Mouse (Mus musculus): ENCODE measurements around the gene Emp1. TPM values are rescaled to one million over a fixed set of nuclear protein-coding genes. Genes with fewer than 3 reads are reported as not detected.

Gene Emp1
- polyA plus RNA-seq, 1 experiment from 2014 or later = 4.1 TPM

- Histone ChIP-seq H3K36me3 (ENCODE audit: control insufficient read depth, insufficient read depth, low read length) (no peaks in the 10 kb centered on the region), H3K4me2 (ENCODE audit: low read depth) (no peak overlapping the region), H3K4me3 (ENCODE audit: low read depth, low read length) (no peak overlapping the region), H3K27me3 (ENCODE audit: control insufficient read depth, insufficient read depth, low read length) (no peaks in the 10 kb centered on the region), H3K27ac (ENCODE audit: low read depth, low read length) (no peak overlapping the region), H3K9me3 (ENCODE audit: control insufficient read depth, low read length) (no peaks in the 10 kb centered on the region), H3K4me1 (ENCODE audit: control insufficient read depth, insufficient read depth, low read length) (no peaks in the 10 kb centered on the region), H3K9ac (ENCODE audit: low read length) (no peak overlapping the region)
- no peak for DNase-seq (ENCODE audit: low spot score)
- ATAC-seq (ENCODE audit: insufficient read depth, low FRiP score, low TSS enrichment) = no peak
- WGBS = 86% methylated on average over 7 of the region's 7 CpGs
Observed at GRCm38 (mm10) chr6:135326847-135327246, 35.5 kb upstream of the Emp1 start.

- Histone ChIP-seq H3K36me3 (ENCODE audit: control insufficient read depth, insufficient read depth, low read length) (no peaks in the 10 kb centered on the region), H3K4me1 (ENCODE audit: control insufficient read depth, insufficient read depth, low read length) (peaks cover 12% of the 10 kb centered on the region; the same call in 1 of the 2 replicates), H3K4me3 (ENCODE audit: low read depth, low read length) (no peak overlapping the region), H3K9ac (ENCODE audit: low read length) (no peak overlapping the region), H3K27me3 (ENCODE audit: control insufficient read depth, insufficient read depth, low read length) (no peaks in the 10 kb centered on the region), H3K27ac (ENCODE audit: low read depth, low read length) (no peak overlapping the region), H3K4me2 (ENCODE audit: low read depth) (no peak overlapping the region), H3K9me3 (ENCODE audit: control insufficient read depth, low read length) (no peaks in the 10 kb centered on the region)
- ATAC-seq (ENCODE audit: insufficient read depth, low FRiP score, low TSS enrichment) (no peak), DNase-seq (ENCODE audit: low spot score) (no peak)
- 88% methylated on average over 4 of the region's 4 CpGs for WGBS
Observed at GRCm38 (mm10) chr6:135331916-135332315, 30.4 kb upstream of the Emp1 start.

- no peaks in the 10 kb centered on the region for H3K9me3 ChIP-seq (ENCODE audit: control insufficient read depth, low read length)
- 15% methylated on average over 10 of the region's 10 CpGs for WGBS
- H3K36me3 ChIP-seq (ENCODE audit: control insufficient read depth, insufficient read depth, low read length) = no peaks in the 10 kb centered on the region
- 0 out of 2 replicates have a peak overlapping the region, but pooled peaks have one; percentile 1 for H3K27ac ChIP-seq (ENCODE audit: low read depth, low read length)
- no peak overlapping the region for H3K9ac ChIP-seq (ENCODE audit: low read length)
- ATAC-seq (ENCODE audit: insufficient read depth, low FRiP score, low TSS enrichment) = peak; percentile 62
- no peak overlapping the region for H3K4me3 ChIP-seq (ENCODE audit: low read depth, low read length)
- H3K4me2 ChIP-seq (ENCODE audit: low read depth) = no peak overlapping the region
- peak; percentile 67 for DNase-seq (ENCODE audit: low spot score)
- no peaks in the 10 kb centered on the region for H3K27me3 ChIP-seq (ENCODE audit: control insufficient read depth, insufficient read depth, low read length)
- H3K4me1 ChIP-seq (ENCODE audit: control insufficient read depth, insufficient read depth, low read length) = peaks cover 12% of the 10 kb centered on the region; the same call in 1 of the 2 replicates
Observed at GRCm38 (mm10) chr6:135332737-135333281, 29.5 kb upstream of the Emp1 start.

GRCm38 (mm10) chr6:135333994-135334651 is 28.2 kb upstream of the Emp1 start:
- H3K4me1 ChIP-seq (ENCODE audit: control insufficient read depth, insufficient read depth, low read length) = peaks cover 12% of the 10 kb centered on the region; the same call in 1 of the 2 replicates
- no peak overlapping the region for H3K4me3 ChIP-seq (ENCODE audit: low read depth, low read length)
- no peaks in the 10 kb centered on the region for H3K27me3 ChIP-seq (ENCODE audit: control insufficient read depth, insufficient read depth, low read length)
- peak overlapping the region; percentile 24 for H3K27ac ChIP-seq (ENCODE audit: low read depth, low read length)
- H3K4me2 ChIP-seq (ENCODE audit: low read depth) = no peak overlapping the region
- WGBS = 45% methylated on average over 5 of the region's 5 CpGs
- no peaks in the 10 kb centered on the region for H3K9me3 ChIP-seq (ENCODE audit: control insufficient read depth, low read length)
- ATAC-seq (ENCODE audit: insufficient read depth, low FRiP score, low TSS enrichment) = no peak
- no peak overlapping the region for H3K9ac ChIP-seq (ENCODE audit: low read length)
- no peaks in the 10 kb centered on the region for H3K36me3 ChIP-seq (ENCODE audit: control insufficient read depth, insufficient read depth, low read length)
- peak; percentile 26 for DNase-seq (ENCODE audit: low spot score)

GRCm38 (mm10) chr6:135336376-135336775 is 26.0 kb upstream of the Emp1 start:
- WGBS = 93% methylated on average over 8 of the region's 8 CpGs
- Histone ChIP-seq H3K4me1 (ENCODE audit: control insufficient read depth, insufficient read depth, low read length) (peaks cover 12% of the 10 kb centered on the region; the same call in 1 of the 2 replicates), H3K4me2 (ENCODE audit: low read depth) (no peak overlapping the region), H3K4me3 (ENCODE audit: low read depth, low read length) (no peak overlapping the region), H3K9me3 (ENCODE audit: control insufficient read depth, low read length) (no peaks in the 10 kb centered on the region), H3K27ac (ENCODE audit: low read depth, low read length) (no peak overlapping the region), H3K36me3 (ENCODE audit: control insufficient read depth, insufficient read depth, low read length) (no peaks in the 10 kb centered on the region), H3K9ac (ENCODE audit: low read length) (no peak overlapping the region), H3K27me3 (ENCODE audit: control insufficient read depth, insufficient read depth, low read length) (no peaks in the 10 kb centered on the region)
- ATAC-seq (ENCODE audit: insufficient read depth, low FRiP score, low TSS enrichment) (no peak), DNase-seq (ENCODE audit: low spot score) (no peak)

GRCm38 (mm10) chr6:135340355-135341075 is 21.8 kb upstream of the Emp1 start:
- no peak overlapping the region for H3K9ac ChIP-seq (ENCODE audit: low read length)
- 74% methylated on average over 9 of the region's 9 CpGs for whole genome bisulfite sequencing
- H3K27me3 ChIP-seq (ENCODE audit: control insufficient read depth, insufficient read depth, low read length) = no peaks in the 10 kb centered on the region
- DNase-seq (ENCODE audit: low spot score) = no peak
- H3K27ac ChIP-seq (ENCODE audit: low read depth, low read length) = no peak overlapping the region
- H3K4me2 ChIP-seq (ENCODE audit: low read depth) = no peak overlapping the region
- H3K36me3 ChIP-seq (ENCODE audit: control insufficient read depth, insufficient read depth, low read length) = no peaks in the 10 kb centered on the region
- no peaks in the 10 kb centered on the region for H3K9me3 ChIP-seq (ENCODE audit: control insufficient read depth, low read length)
- no peak overlapping the region for H3K4me3 ChIP-seq (ENCODE audit: low read depth, low read length)
- ATAC-seq (ENCODE audit: insufficient read depth, low FRiP score, low TSS enrichment) = no peak
- no peaks in the 10 kb centered on the region for H3K4me1 ChIP-seq (ENCODE audit: control insufficient read depth, insufficient read depth, low read length)

- Histone ChIP-seq H3K9ac (ENCODE audit: low read length) (no peak overlapping the region), H3K4me1 (ENCODE audit: control insufficient read depth, insufficient read depth, low read length) (no peaks in the 10 kb centered on the region), H3K36me3 (ENCODE audit: control insufficient read depth, insufficient read depth, low read length) (no peaks in the 10 kb centered on the region), H3K4me2 (ENCODE audit: low read depth) (no peak overlapping the region), H3K27me3 (ENCODE audit: control insufficient read depth, insufficient read depth, low read length) (no peaks in the 10 kb centered on the region), H3K4me3 (ENCODE audit: low read depth, low read length) (no peak overlapping the region), H3K9me3 (ENCODE audit: control insufficient read depth, low read length) (no peaks in the 10 kb centered on the region), H3K27ac (ENCODE audit: low read depth, low read length) (no peak overlapping the region)
- no peak for DNase-seq (ENCODE audit: low spot score)
- WGBS = 80% methylated on average over 4 of the region's 4 CpGs
- no peak for ATAC-seq (ENCODE audit: insufficient read depth, low FRiP score, low TSS enrichment)
Observed at GRCm38 (mm10) chr6:135341076-135341378, 21.3 kb upstream of the Emp1 start.

GRCm38 (mm10) chr6:135351638-135352302 is 10.6 kb upstream of the Emp1 start:
- Histone ChIP-seq H3K27ac (ENCODE audit: low read depth, low read length) (no peak overlapping the region), H3K4me2 (ENCODE audit: low read depth) (no peak overlapping the region), H3K36me3 (ENCODE audit: control insufficient read depth, insufficient read depth, low read length) (no peaks in the 10 kb centered on the region), H3K27me3 (ENCODE audit: control insufficient read depth, insufficient read depth, low read length) (no peaks in the 10 kb centered on the region), H3K9ac (ENCODE audit: low read length) (no peak overlapping the region), H3K4me1 (ENCODE audit: control insufficient read depth, insufficient read depth, low read length) (no peaks in the 10 kb centered on the region), H3K9me3 (ENCODE audit: control insufficient read depth, low read length) (no peaks in the 10 kb centered on the region), H3K4me3 (ENCODE audit: low read depth, low read length) (no peak overlapping the region)
- WGBS = 72% methylated on average over 8 of the region's 8 CpGs
- DNase-seq (ENCODE audit: low spot score) = no peak
- no peak for ATAC-seq (ENCODE audit: insufficient read depth, low FRiP score, low TSS enrichment)

All from neural tube, embryonic 11.5 days (tissue).